Mouse (Mus musculus) G1E (cell line): Measurements from ENCODE around the gene Ppp1r13l. TPM values are rescaled to one million over a fixed set of nuclear protein-coding genes. Genes with fewer than 3 reads are reported as not detected.

Source experiments
- ATAC-seq: 2 replicates; pipeline ENCODE4 v1.8.0; 2016; ENCODE audit warnings: mild to moderate bottlenecking; ENCODE audit not compliant: insufficient number of reproducible peaks, poor library complexity, low FRiP score, severe bottlenecking; ENCODE audit errors: extremely low read depth
- DNase-seq: peaks from one replicate; pipeline ENCODE4 v3.0.0; 2012; ENCODE audit warnings: low spot score
- H3K27me3 ChIP-seq: 2 replicates; pipeline ENCODE4 v1.6.1; 2012; ENCODE audit warnings: mild to moderate bottlenecking, low read length, inconsistent platforms; ENCODE audit not compliant: insufficient read depth
- H3K36me3 ChIP-seq: replicated peaks from 2 replicates; pipeline ENCODE3; 2012; ENCODE audit warnings: mild to moderate bottlenecking, inconsistent platforms
- H3K4me1 ChIP-seq: 2 replicates; pipeline ENCODE4 v1.6.1; 2012; ENCODE audit warnings: low read depth, low read length, inconsistent platforms, mixed read lengths; ENCODE audit not compliant: insufficient read depth
- H3K4me3 ChIP-seq: 2 replicates; pipeline ENCODE4 v1.5.1; 2012; ENCODE audit warnings: low read depth, mild to moderate bottlenecking, inconsistent platforms, low read length, moderate library complexity, mixed read lengths
- H3K9me3 ChIP-seq: replicated peaks from 2 replicates; pipeline ENCODE4 v1.6.1; 2012; ENCODE audit warnings: inconsistent platforms
- CTCF ChIP-seq: IDR thresholded peaks from 2 replicates; pipeline ENCODE4 v1.5.1; 2012; ENCODE audit warnings: low read depth, low read length, inconsistent platforms, mixed read lengths
- GATA1 ChIP-seq: IDR thresholded peaks from 2 replicates; pipeline ENCODE4 v1.6.1; 2012; ENCODE audit warnings: borderline replicate concordance, low read length, inconsistent platforms, mixed read lengths
- GATA2 ChIP-seq: IDR thresholded peaks from 2 replicates; pipeline ENCODE4 v1.6.1; 2012; ENCODE audit warnings: low read depth, low read length, inconsistent platforms, borderline replicate concordance
- POLR2AphosphoS5 ChIP-seq: IDR thresholded peaks from 2 replicates; pipeline ENCODE4 v1.6.1; 2012; ENCODE audit warnings: low read depth, low read length, inconsistent platforms; ENCODE audit not compliant: insufficient replicate concordance
- TAL1 ChIP-seq: conservative IDR thresholded peaks from 2 replicates; pipeline ENCODE4 v1.6.1; 2012; ENCODE audit warnings: low read depth, low read length, inconsistent platforms, mixed read lengths
- polyA plus RNA-seq: library from polyadenylated mRNA; stranded (reverse); fragments of >175 nt; gene quantifications from 2 replicates; pipeline ENCODE4 v1.2.3, GENCODE M21; 2012
- total RNA-seq, 2 experiments: library from RNA; stranded (forward) in 1 of 2; stranded (reverse) in 1 of 2; fragments of 200-1000 nt in 1 of 2; fragments of >200 nt in 1 of 2; fragmentation: Nextera tagmentation in 1 of 2; gene quantifications; 2 replicates each; pipeline ENCODE4 v1.2.3; 2014 to 2017

Gene Ppp1r13l
- total and polyA plus RNA-seq, 3 experiments, result 1.1 to 32.9 (median 15.2) TPM

- no peak for ATAC-seq
- Histone ChIP-seq H3K27me3 (no peaks in the 10 kb centered on the region), H3K9me3 (no peaks in the 10 kb centered on the region), H3K4me1 (peaks cover 31% of the 10 kb centered on the region), H3K4me3 (peak overlapping the region; percentile 96), H3K36me3 (peaks cover 55% of the 10 kb centered on the region)
- TF ChIP-seq GATA2, result no peak
- TF ChIP-seq POLR2AphosphoS5, result no peak
- no peak for TF ChIP-seq GATA1
- no peak for TF ChIP-seq CTCF
- TF ChIP-seq TAL1, result no peak
- peak; percentile 41 for DNase-seq
Measured at GRCm38 (mm10) chr7:19382166-19382541, 22.6 kb downstream of the Ppp1r13l start.

GRCm38 (mm10) chr7:19383708-19384107 is 24.2 kb downstream of the Ppp1r13l start:
- DNase-seq (no peak), ATAC-seq (no peak)
- H3K4me3 ChIP-seq, result no peak overlapping the region; the same call in 1 of the 2 replicates
- H3K9me3 ChIP-seq, result no peaks in the 10 kb centered on the region
- H3K4me1 ChIP-seq, result peaks cover 32% of the 10 kb centered on the region
- H3K36me3 ChIP-seq, result peaks cover 59% of the 10 kb centered on the region
- H3K27me3 ChIP-seq, result no peaks in the 10 kb centered on the region
- TF ChIP-seq TAL1 (no peak), POLR2AphosphoS5 (no peak), GATA2 (no peak)

GRCm38 (mm10) chr7:19388699-19389413 is 29.3 kb downstream of the Ppp1r13l start:
- H3K27me3 ChIP-seq, result no peaks in the 10 kb centered on the region
- DNase-seq (no peak), ATAC-seq (no peak)
- peaks cover 14% of the 10 kb centered on the region for H3K4me1 ChIP-seq
- TF ChIP-seq CTCF (no peak), GATA1 (no peak), GATA2 (no peak), TAL1 (no peak), POLR2AphosphoS5 (no peak)
- no peaks in the 10 kb centered on the region for H3K9me3 ChIP-seq
- no peak overlapping the region for H3K4me3 ChIP-seq
- H3K36me3 ChIP-seq, result peaks cover 99% of the 10 kb centered on the region

- ATAC-seq (no peak), DNase-seq (no peak)
- H3K27me3 ChIP-seq, result no peaks in the 10 kb centered on the region; the same call in 1 of the 2 replicates
- no peak overlapping the region for H3K4me3 ChIP-seq
- H3K4me1 ChIP-seq, result peaks cover 6% of the 10 kb centered on the region
- peaks cover 74% of the 10 kb centered on the region for H3K36me3 ChIP-seq
- H3K9me3 ChIP-seq, result no peaks in the 10 kb centered on the region
- TF ChIP-seq POLR2AphosphoS5 (no peak), GATA1 (no peak), CTCF (no peak), TAL1 (no peak), GATA2 (no peak)
Measured at GRCm38 (mm10) chr7:19394484-19394883, 34.9 kb downstream of the Ppp1r13l start.

GRCm38 (mm10) chr7:19399496-19400280 is 40.1 kb downstream of the Ppp1r13l start:
- DNase-seq, result peak; percentile 56
- H3K9me3 ChIP-seq, result peaks cover 5% of the 10 kb centered on the region
- H3K4me3 ChIP-seq, result no peak overlapping the region; the same call in 1 of the 2 replicates
- ATAC-seq, result no peak
- H3K4me1 ChIP-seq, result peaks cover 32% of the 10 kb centered on the region
- peaks cover 22% of the 10 kb centered on the region for H3K36me3 ChIP-seq
- no peak for TF ChIP-seq TAL1
- peaks cover 18% of the 10 kb centered on the region for H3K27me3 ChIP-seq

GRCm38 (mm10) chr7:19400946-19401345 is 41.4 kb downstream of the Ppp1r13l start:
- ATAC-seq, result no peak
- H3K27me3 ChIP-seq, result peaks cover 23% of the 10 kb centered on the region
- TF ChIP-seq TAL1 (no peak), GATA2 (no peak), CTCF (no peak), GATA1 (no peak), POLR2AphosphoS5 (no peak)
- H3K4me3 ChIP-seq, result no peak overlapping the region
- peaks cover 9% of the 10 kb centered on the region for H3K36me3 ChIP-seq
- no peak for DNase-seq
- H3K4me1 ChIP-seq, result peaks cover 39% of the 10 kb centered on the region
- peaks cover 5% of the 10 kb centered on the region for H3K9me3 ChIP-seq
